Comparison of ENCODE assay signal across 8 mouse cellular contexts in the genomic region with DNA sequence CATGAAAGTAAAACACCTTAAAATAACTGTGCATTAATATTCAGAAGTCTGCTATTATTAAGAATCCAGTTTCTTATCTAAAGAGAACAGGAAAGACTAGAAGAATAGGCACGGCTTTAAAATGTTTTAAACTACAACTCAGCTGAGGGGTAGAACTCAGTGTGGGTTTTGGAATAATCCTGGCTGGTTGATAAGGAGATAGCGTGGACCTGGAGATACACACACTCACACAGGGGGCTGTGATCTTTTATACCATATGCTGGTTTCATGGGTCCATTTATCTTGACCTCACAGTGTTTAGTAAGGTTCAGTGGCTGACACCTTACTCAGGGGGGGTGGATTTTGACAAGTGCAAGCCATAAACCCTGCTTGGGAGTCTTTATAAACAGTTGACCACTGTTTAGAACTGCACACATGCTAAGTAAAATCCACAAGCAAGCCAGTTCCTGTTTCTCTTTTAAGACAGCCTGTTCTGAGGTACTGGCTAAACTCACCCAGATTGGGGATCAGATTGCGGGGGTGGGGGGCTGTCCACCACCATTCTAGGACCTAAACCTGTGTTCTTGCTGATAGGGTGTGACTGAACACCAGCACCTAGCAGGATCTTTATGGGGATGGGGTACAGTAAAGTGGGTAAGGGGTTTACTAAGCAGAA. TPM values are rescaled to one million over a fixed set of nuclear protein-coding genes. Genes with fewer than 3 reads are reported as not detected.
DNase-seq lines count a peak whose midpoint lies in the region; ATAC-seq and TF ChIP-seq lines count a peak whose summit lies in the region.

No protein-coding gene starts in this region.

- H3K4me3 ChIP-seq in cerebellum, adult 2 months (replicated peaks; ENCODE audit: insufficient read depth, low read depth, low read length): peak overlapping the region; percentile 63
- peak overlapping the region; percentile 98 for H3K4me3 ChIP-seq in liver, embryonic 13.5 days (replicated peaks)
- peak overlapping the region; percentile 96 for H3K4me3 ChIP-seq in stomach, postnatal 0 days (ENCODE audit: low read depth, low read length)

- H3K27ac ChIP-seq in cerebellum, adult 2 months (ENCODE audit: insufficient read depth, low read length): peak overlapping the region; percentile 20; the same call in 1 of the 2 replicates
- H3K27ac ChIP-seq in liver, embryonic 13.5 days: peak overlapping the region; percentile 98
- peak overlapping the region; percentile 90 for H3K27ac ChIP-seq in stomach, postnatal 0 days (replicated peaks)

- no peak for TF ChIP-seq EP300 in stomach, postnatal 0 days (optimal IDR thresholded peaks at IDR 0.05)

- peak overlapping the region; percentile 99 for H3K9ac ChIP-seq in liver, embryonic 13.5 days
- H3K9ac ChIP-seq in stomach, postnatal 0 days (ENCODE audit: low read length): peak overlapping the region; percentile 96

- no peak for TF ChIP-seq CTCF in cerebellum, adult 2 months (IDR thresholded peaks at IDR 0.05; ENCODE audit: borderline replicate concordance, insufficient read depth, low read depth, low read length)
- TF ChIP-seq CTCF in stomach, postnatal 0 days (IDR thresholded peaks at IDR 0.05; ENCODE audit: low read depth): no peak

- WGBS in cerebellum, adult 2 months: 41% methylated on average over 3 of the region's 3 CpGs
- WGBS in liver, embryonic 13.5 days (ENCODE audit: insufficient replicate concordance): 10% methylated on average over 3 of the region's 3 CpGs
- 31% methylated on average over 3 of the region's 3 CpGs for WGBS in stomach, postnatal 0 days

- H3K36me3 ChIP-seq in liver, embryonic 13.5 days: peaks cover 37% of the 10 kb centered on the region
- no peaks in the 10 kb centered on the region; the same call in 1 of the 2 replicates for H3K36me3 ChIP-seq in stomach, postnatal 0 days (ENCODE audit: control insufficient read depth, insufficient read depth, low read length)

- no peaks in the 10 kb centered on the region for H3K9me3 ChIP-seq in liver, embryonic 13.5 days (replicated peaks)
- H3K9me3 ChIP-seq in stomach, postnatal 0 days (ENCODE audit: control insufficient read depth, low read length): no peaks in the 10 kb centered on the region

- peak overlapping the region; percentile 93 for H3K4me2 ChIP-seq in liver, embryonic 13.5 days
- H3K4me2 ChIP-seq in stomach, postnatal 0 days (replicated peaks; ENCODE audit: low read depth): peak overlapping the region; percentile 85

- H3K27me3 ChIP-seq in cerebellum, adult 2 months (ENCODE audit: control insufficient read depth, insufficient read depth, low read length): no peaks in the 10 kb centered on the region
- no peaks in the 10 kb centered on the region for H3K27me3 ChIP-seq in liver, embryonic 13.5 days
- H3K27me3 ChIP-seq in stomach, postnatal 0 days (ENCODE audit: control insufficient read depth, insufficient read depth, low read length): no peaks in the 10 kb centered on the region

- no peak for DNase-seq in cerebellum, adult 2 months
- DNase-seq in cerebellum, adult 11-12 months: no peak
- DNase-seq in thymus, postnatal 0 days (ENCODE audit: low spot score): peak; percentile 5
- DNase-seq in thymus, postnatal 4 days: no peak
- DNase-seq in liver, embryonic 13.5 days: peak; percentile 29
- peak; percentile 23 for DNase-seq in stomach, postnatal 0 days (ENCODE audit: low spot score)
- no peak for DNase-seq in ovary, adult 18-20 months (ENCODE audit: low spot score)
- no peak for DNase-seq in embryo, embryonic 9.5 days (ENCODE audit: extremely low spot score)

- no peak for TF ChIP-seq POLR2A in cerebellum, adult 2 months (IDR thresholded peaks at IDR 0.05; ENCODE audit: borderline replicate concordance, insufficient read depth, low read length)

- ATAC-seq in liver, embryonic 13.5 days (ENCODE audit: low read depth): no peak
- no peak for ATAC-seq in stomach, postnatal 0 days (ENCODE audit: low FRiP score, low TSS enrichment)

- H3K4me1 ChIP-seq in cerebellum, adult 2 months (ENCODE audit: control insufficient read depth, insufficient read depth, low read length): no peaks in the 10 kb centered on the region
- peaks cover 42% of the 10 kb centered on the region for H3K4me1 ChIP-seq in liver, embryonic 13.5 days (replicated peaks)
- H3K4me1 ChIP-seq in stomach, postnatal 0 days (replicated peaks; ENCODE audit: control insufficient read depth, insufficient read depth): 0 out of 2 replicates have a peak, but pooled peaks cover 4% of the 10 kb centered on the region

RNA-seq across cellular contexts. Expression of a gene that starts 1.0 kb away (rescaled TPM):
- 27.3 and 28.1 TPM in 2 replicates for polyA plus RNA-seq in cerebellum, adult 2 months (2012; rRNA removed)
- 2.5 and 2.9 TPM in 2 replicates for polyA plus RNA-seq in thymus, postnatal 0 days (2015; fragmentation: Nextera tagmentation; extraction: Ambion mirVana)
- polyA plus RNA-seq in liver, embryonic 13.5 days (2015; fragmentation: Nextera tagmentation; extraction: Ambion mirVana): 2.1 and 2.2 TPM in 2 replicates
- 2.9 and 3.1 TPM in 2 replicates for polyA plus RNA-seq in stomach, postnatal 0 days (2015; fragmentation: Nextera tagmentation; extraction: Ambion mirVana)

RNA-seq across cellular contexts. Expression of a gene that starts 3.7 kb away (rescaled TPM):
- polyA plus RNA-seq in cerebellum, adult 2 months (2012; rRNA removed): 20.0 and 21.8 TPM in 2 replicates
- polyA plus RNA-seq in thymus, postnatal 0 days (2015; fragmentation: Nextera tagmentation; extraction: Ambion mirVana): 9.0 and 9.9 TPM in 2 replicates
- 9.1 and 11.0 TPM in 2 replicates for polyA plus RNA-seq in liver, embryonic 13.5 days (2015; fragmentation: Nextera tagmentation; extraction: Ambion mirVana)
- 9.8 and 10.8 TPM in 2 replicates for polyA plus RNA-seq in stomach, postnatal 0 days (2015; fragmentation: Nextera tagmentation; extraction: Ambion mirVana)

RNA-seq across cellular contexts. Expression of a gene that starts 36.3 kb away (rescaled TPM):
- 0.13 and 0.16 TPM in 2 replicates for polyA plus RNA-seq in cerebellum, adult 2 months (2012; rRNA removed)
- polyA plus RNA-seq in thymus, postnatal 0 days (2015; fragmentation: Nextera tagmentation; extraction: Ambion mirVana): 0.12 and 0.13 TPM in 2 replicates
- polyA plus RNA-seq in liver, embryonic 13.5 days (2015; fragmentation: Nextera tagmentation; extraction: Ambion mirVana): 0.18 and 0.36 TPM in 2 replicates
- 18.1 and 22.4 TPM in 2 replicates for polyA plus RNA-seq in stomach, postnatal 0 days (2015; fragmentation: Nextera tagmentation; extraction: Ambion mirVana)

RNA-seq across cellular contexts. Expression of a gene that starts 43.2 kb away (rescaled TPM):
- polyA plus RNA-seq in cerebellum, adult 2 months (2012; rRNA removed): 1.5 and 2.7 TPM in 2 replicates
- 0.22 TPM in 1 of 2 replicates, not detected in the other for polyA plus RNA-seq in thymus, postnatal 0 days (2015; fragmentation: Nextera tagmentation; extraction: Ambion mirVana)
- 18.4 and 18.5 TPM in 2 replicates for polyA plus RNA-seq in liver, embryonic 13.5 days (2015; fragmentation: Nextera tagmentation; extraction: Ambion mirVana)
- 0.13 and 0.34 TPM in 2 replicates for polyA plus RNA-seq in stomach, postnatal 0 days (2015; fragmentation: Nextera tagmentation; extraction: Ambion mirVana)

RNA-seq across cellular contexts. Expression of a gene that starts 56.5 kb away (rescaled TPM):
- polyA plus RNA-seq in cerebellum, adult 2 months (2012; rRNA removed): not detected in 2 replicates
- polyA plus RNA-seq in thymus, postnatal 0 days (2015; fragmentation: Nextera tagmentation; extraction: Ambion mirVana): 0.30 TPM in 1 of 2 replicates, not detected in the other
- polyA plus RNA-seq in liver, embryonic 13.5 days (2015; fragmentation: Nextera tagmentation; extraction: Ambion mirVana): not detected in 2 replicates
- polyA plus RNA-seq in stomach, postnatal 0 days (2015; fragmentation: Nextera tagmentation; extraction: Ambion mirVana): not detected in 2 replicates

Comparison
In these comparisons a context has a peak if more than half of its experiments do, and no peak if none do; other contexts are left out.
1. DNase-seq: peak in thymus, postnatal 0 days (single experiment), liver, embryonic 13.5 days (single experiment) and stomach, postnatal 0 days (single experiment); none in cerebellum, adult 2 months (0 of 2), cerebellum, adult 11-12 months (single experiment), thymus, postnatal 4 days (single experiment), ovary, adult 18-20 months (single experiment) and embryo, embryonic 9.5 days (single experiment).
2. H3K27ac ChIP-seq: peak in every context shown above with its lines; median percentile 98 in liver, embryonic 13.5 days; 90 in stomach, postnatal 0 days; 20 in cerebellum, adult 2 months.
3. RNA of a gene that starts 36.3 kb away (polyA plus RNA-seq): 18.1 to 22.4 TPM in stomach, postnatal 0 days; 0.18 to 0.36 TPM in liver, embryonic 13.5 days, 0.13 to 0.16 TPM in cerebellum, adult 2 months and 0.12 to 0.13 TPM in thymus, postnatal 0 days; every median in the first group is over 10 times any median in the second.
4. Peak in every context shown above with its lines, with median percentiles within 50 percentile points of each other: H3K4me3 ChIP-seq.